Mouse (Mus musculus): Measurements from ENCODE around the gene St3gal5. TPM values are rescaled to one million over a fixed set of nuclear protein-coding genes. Genes with fewer than 3 reads are reported as not detected.
A peak's percentile ranks its signal among the peaks of the same experiment; 100 is the strongest.

Gene St3gal5
- polyA plus RNA-seq, 1 experiment from 2014 or later: 32.5 TPM

DNA sequence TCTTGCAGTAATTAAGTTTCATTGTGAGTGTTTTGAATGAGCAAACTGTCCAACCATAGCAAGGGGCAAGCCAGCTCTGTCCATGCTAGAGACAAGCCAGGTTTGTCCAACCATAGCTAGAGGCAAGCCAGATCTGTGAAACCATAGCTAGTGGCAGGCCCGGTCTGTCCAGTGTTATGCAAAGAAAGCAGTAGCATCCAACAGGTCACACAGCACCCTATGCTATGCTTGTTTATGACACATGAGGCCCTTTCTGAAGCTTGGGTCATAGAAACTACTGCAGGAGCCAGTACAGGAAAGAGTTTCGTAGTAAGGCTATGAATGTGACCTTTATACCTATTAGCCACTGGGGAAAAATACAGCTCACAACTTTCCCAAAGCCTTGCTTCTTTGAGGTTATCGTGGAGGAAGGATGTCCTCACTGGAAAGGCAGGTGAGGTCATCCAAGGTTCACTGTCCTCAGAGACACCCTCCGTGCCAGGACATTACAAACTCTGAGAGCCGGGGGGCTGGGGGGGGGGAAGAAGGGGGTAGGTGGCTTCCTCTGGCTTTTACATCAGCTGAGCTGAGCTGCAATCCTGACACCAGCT, 26.0 kb upstream of the St3gal5 start:
- ATAC-seq (ENCODE audit: insufficient number of reproducible peaks, insufficient read depth, low FRiP score, low TSS enrichment): no peak
- Histone ChIP-seq H3K4me3 (no peak overlapping the region), H3K9me3 (no peaks in the 10 kb centered on the region), H3K36me3 (no peaks in the 10 kb centered on the region), H3K4me2 (replicated peaks) (no peak overlapping the region), H3K27ac (no peak overlapping the region), H3K27me3 (no peaks in the 10 kb centered on the region), H3K4me1 (no peaks in the 10 kb centered on the region), H3K9ac (no peak overlapping the region)
- WGBS: 65% methylated on average over 5 of the region's 5 CpGs

DNA sequence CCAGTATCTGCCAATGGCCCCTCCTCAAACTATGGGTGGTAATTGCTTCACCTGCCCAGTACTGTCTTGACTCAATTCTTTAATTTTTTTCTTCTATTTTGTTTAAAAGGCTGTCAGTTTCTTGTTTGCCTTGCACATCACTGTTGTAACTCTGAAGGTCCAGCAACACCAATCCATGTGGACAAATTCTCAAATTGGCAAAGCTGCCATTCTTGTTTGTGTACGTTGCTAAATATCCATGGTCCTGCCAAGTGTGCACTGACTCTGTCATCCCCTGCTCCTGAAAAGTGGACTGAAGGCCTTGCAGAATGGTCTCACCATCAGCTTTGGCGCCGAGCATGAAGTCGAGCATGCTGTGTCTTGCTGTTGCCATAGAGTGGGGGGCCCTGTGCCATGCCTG, 23.6 kb upstream of the St3gal5 start:
- Histone ChIP-seq H3K4me1 (no peaks in the 10 kb centered on the region), H3K36me3 (no peaks in the 10 kb centered on the region), H3K9ac (no peak overlapping the region), H3K27me3 (no peaks in the 10 kb centered on the region), H3K4me2 (replicated peaks) (no peak overlapping the region), H3K27ac (no peak overlapping the region), H3K9me3 (no peaks in the 10 kb centered on the region), H3K4me3 (no peak overlapping the region)
- ATAC-seq (ENCODE audit: insufficient number of reproducible peaks, insufficient read depth, low FRiP score, low TSS enrichment): no peak
- WGBS: 91% methylated on average over 4 of the region's 4 CpGs

GRCm38 (mm10) chr6:72076512-72076911, 20.9 kb upstream of the St3gal5 start:
- WGBS: 61% methylated on average over 9 of the region's 9 CpGs
- no peak overlapping the region for H3K9ac ChIP-seq

GRCm38 (mm10) chr6:72078178-72078577, 19.2 kb upstream of the St3gal5 start:
- 82% methylated on average over 5 of the region's 5 CpGs for WGBS
- no peak overlapping the region for H3K27ac ChIP-seq
- H3K4me3 ChIP-seq: no peak overlapping the region
- H3K36me3 ChIP-seq: no peaks in the 10 kb centered on the region
- H3K27me3 ChIP-seq: no peaks in the 10 kb centered on the region
- no peak for ATAC-seq (ENCODE audit: insufficient number of reproducible peaks, insufficient read depth, low FRiP score, low TSS enrichment)
- no peaks in the 10 kb centered on the region for H3K9me3 ChIP-seq
- H3K4me2 ChIP-seq (replicated peaks): no peak overlapping the region
- no peaks in the 10 kb centered on the region for H3K4me1 ChIP-seq
- H3K9ac ChIP-seq: no peak overlapping the region

More at GRCm38 (mm10) chr6:72076512-72076911, 20.9 kb upstream of the St3gal5 start:
- Histone ChIP-seq H3K27ac (no peak overlapping the region), H3K4me3 (no peak overlapping the region), H3K27me3 (no peaks in the 10 kb centered on the region), H3K9me3 (no peaks in the 10 kb centered on the region), H3K36me3 (no peaks in the 10 kb centered on the region), H3K4me1 (no peaks in the 10 kb centered on the region), H3K4me2 (replicated peaks) (no peak overlapping the region)
- ATAC-seq (ENCODE audit: insufficient number of reproducible peaks, insufficient read depth, low FRiP score, low TSS enrichment): no peak

GRCm38 (mm10) chr6:72081318-72082024, 15.9 kb upstream of the St3gal5 start:
- Histone ChIP-seq H3K27me3 (no peaks in the 10 kb centered on the region), H3K4me1 (no peaks in the 10 kb centered on the region), H3K4me3 (no peak overlapping the region), H3K27ac (no peak overlapping the region), H3K9ac (no peak overlapping the region), H3K36me3 (no peaks in the 10 kb centered on the region), H3K4me2 (replicated peaks) (no peak overlapping the region), H3K9me3 (no peaks in the 10 kb centered on the region)
- ATAC-seq (ENCODE audit: insufficient number of reproducible peaks, insufficient read depth, low FRiP score, low TSS enrichment): no peak
- 88% methylated on average over 13 of the region's 13 CpGs for WGBS

DNA sequence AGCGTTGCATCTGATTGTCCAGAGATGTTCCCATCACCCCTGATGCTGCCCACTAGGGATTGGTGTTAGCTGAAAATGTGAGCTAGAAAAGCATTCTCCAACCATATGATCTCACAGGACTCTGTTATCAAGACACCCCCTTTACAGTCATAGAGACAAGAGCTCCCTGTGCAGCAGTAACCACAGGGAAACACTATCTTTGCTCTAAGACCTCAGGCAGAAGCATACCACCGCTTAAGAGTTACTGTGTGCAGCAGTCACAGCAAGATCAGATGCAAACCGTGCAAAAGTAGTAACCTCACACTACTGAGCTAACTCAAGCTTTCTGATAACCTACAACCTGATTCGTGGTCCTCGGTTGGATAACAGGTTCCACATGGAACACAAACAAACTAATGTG, 10.0 kb upstream of the St3gal5 start:
- no peak overlapping the region for H3K27ac ChIP-seq

DNA sequence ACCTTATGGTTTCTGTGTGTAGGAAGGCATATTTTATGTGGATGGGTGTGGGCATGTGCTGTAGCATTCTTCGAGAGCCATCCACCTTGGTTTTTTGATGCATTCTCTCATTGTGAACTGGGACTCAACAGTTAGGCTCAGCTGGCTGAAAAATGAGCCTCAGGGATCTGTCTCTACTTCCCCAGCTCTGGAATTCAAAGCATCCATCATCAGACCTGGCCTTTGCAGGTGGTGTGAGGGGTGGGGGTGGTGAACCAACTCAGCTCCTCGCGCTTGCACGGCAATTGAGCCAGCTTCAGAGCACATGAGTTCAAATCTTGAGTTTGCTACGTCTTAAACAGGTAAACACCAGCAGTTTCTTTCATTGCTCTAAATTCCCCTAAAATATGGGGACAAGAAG, 7.5 kb upstream of the St3gal5 start:
- Histone ChIP-seq H3K9me3 (no peaks in the 10 kb centered on the region), H3K9ac (no peak overlapping the region), H3K4me3 (no peak overlapping the region), H3K27ac (no peak overlapping the region), H3K4me1 (peaks cover 4% of the 10 kb centered on the region), H3K36me3 (no peaks in the 10 kb centered on the region), H3K27me3 (no peaks in the 10 kb centered on the region), H3K4me2 (replicated peaks) (no peak overlapping the region)
- no peak for ATAC-seq (ENCODE audit: insufficient number of reproducible peaks, insufficient read depth, low FRiP score, low TSS enrichment)
- 74% methylated on average over 5 of the region's 5 CpGs for WGBS

More for the DNA sequence above, 10.0 kb upstream of the St3gal5 start:
- H3K4me2 ChIP-seq (replicated peaks): no peak overlapping the region
- ATAC-seq (ENCODE audit: insufficient number of reproducible peaks, insufficient read depth, low FRiP score, low TSS enrichment): no peak
- H3K36me3 ChIP-seq: no peaks in the 10 kb centered on the region
- no peaks in the 10 kb centered on the region for H3K9me3 ChIP-seq
- H3K9ac ChIP-seq: no peak overlapping the region
- no peak overlapping the region for H3K4me3 ChIP-seq
- WGBS: 77% methylated on average over 5 of the region's 5 CpGs
- H3K4me1 ChIP-seq: peaks cover 4% of the 10 kb centered on the region
- H3K27me3 ChIP-seq: no peaks in the 10 kb centered on the region

GRCm38 (mm10) chr6:72091007-72091406, 6.4 kb upstream of the St3gal5 start:
- H3K9me3 ChIP-seq: no peaks in the 10 kb centered on the region
- H3K27me3 ChIP-seq: no peaks in the 10 kb centered on the region
- H3K4me3 ChIP-seq: no peak overlapping the region
- no peak for ATAC-seq (ENCODE audit: insufficient number of reproducible peaks, insufficient read depth, low FRiP score, low TSS enrichment)
- H3K27ac ChIP-seq: 0 out of 2 replicates have a peak overlapping the region, but pooled peaks have one; percentile 38
- no peak overlapping the region for H3K4me2 ChIP-seq (replicated peaks)
- 38% methylated on average over 6 of the region's 6 CpGs for WGBS
- H3K9ac ChIP-seq: no peak overlapping the region
- H3K4me1 ChIP-seq: peaks cover 4% of the 10 kb centered on the region
- H3K36me3 ChIP-seq: no peaks in the 10 kb centered on the region

- no peaks in the 10 kb centered on the region for H3K27me3 ChIP-seq
- no peak overlapping the region for H3K4me3 ChIP-seq
- no peaks in the 10 kb centered on the region for H3K36me3 ChIP-seq
- H3K9me3 ChIP-seq: no peaks in the 10 kb centered on the region
- WGBS: 81% methylated on average over 1 of the region's 1 CpGs
- H3K9ac ChIP-seq: no peak overlapping the region
- ATAC-seq (ENCODE audit: insufficient number of reproducible peaks, insufficient read depth, low FRiP score, low TSS enrichment): no peak
- H3K27ac ChIP-seq: no peak overlapping the region
- peaks cover 15% of the 10 kb centered on the region for H3K4me1 ChIP-seq
- no peak overlapping the region for H3K4me2 ChIP-seq (replicated peaks)
Measured at GRCm38 (mm10) chr6:72093121-72093520, 4.3 kb upstream of the St3gal5 start.

DNA sequence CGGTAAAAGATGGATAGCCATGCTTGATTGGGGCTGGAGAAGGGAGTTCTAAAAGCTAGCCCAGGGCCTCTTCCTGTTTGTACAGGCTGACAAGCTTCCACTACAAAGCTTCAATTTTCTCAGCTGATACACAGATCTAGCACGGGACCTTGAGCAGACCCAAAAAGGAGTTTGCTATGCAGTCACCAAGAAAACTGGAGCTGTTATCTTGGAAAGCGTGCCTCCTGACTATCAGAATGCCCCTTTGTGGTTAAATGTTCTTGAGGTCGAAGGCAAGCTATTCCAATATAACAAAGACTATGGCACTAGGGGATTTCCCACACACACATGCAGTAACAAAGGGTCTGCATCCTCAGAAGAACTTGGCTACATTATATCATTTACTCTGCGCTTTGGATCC, 1.2 kb upstream of the St3gal5 start:
- H3K4me3 ChIP-seq: no peak overlapping the region
- H3K4me2 ChIP-seq (replicated peaks): no peak overlapping the region
- peaks cover 26% of the 10 kb centered on the region for H3K4me1 ChIP-seq
- no peaks in the 10 kb centered on the region for H3K36me3 ChIP-seq
- no peaks in the 10 kb centered on the region for H3K9me3 ChIP-seq
- 58% methylated on average over 5 of the region's 5 CpGs for WGBS
- ATAC-seq (ENCODE audit: insufficient number of reproducible peaks, insufficient read depth, low FRiP score, low TSS enrichment): no peak
- no peak overlapping the region for H3K27ac ChIP-seq
- no peaks in the 10 kb centered on the region for H3K27me3 ChIP-seq
- H3K9ac ChIP-seq: no peak overlapping the region

GRCm38 (mm10) chr6:72096669-72097068, 723 bp upstream of the St3gal5 start:
- 55% methylated on average over 8 of the region's 8 CpGs for WGBS
- H3K4me1 ChIP-seq: peaks cover 26% of the 10 kb centered on the region
- peak overlapping the region; percentile 75 for H3K4me3 ChIP-seq
- H3K27ac ChIP-seq: no peak overlapping the region
- ATAC-seq (ENCODE audit: insufficient number of reproducible peaks, insufficient read depth, low FRiP score, low TSS enrichment): no peak
- peak overlapping the region; percentile 80; the same call in 1 of the 2 replicates for H3K9ac ChIP-seq
- no peaks in the 10 kb centered on the region for H3K36me3 ChIP-seq
- peak overlapping the region; percentile 96 for H3K4me2 ChIP-seq (replicated peaks)
- no peaks in the 10 kb centered on the region for H3K27me3 ChIP-seq
- H3K9me3 ChIP-seq: no peaks in the 10 kb centered on the region

- H3K4me1 ChIP-seq: peaks cover 26% of the 10 kb centered on the region
Measured at GRCm38 (mm10) chr6:72098021-72098655, 746 bp downstream of the St3gal5 start.

More at GRCm38 (mm10) chr6:72098021-72098655, 746 bp downstream of the St3gal5 start:
- Histone ChIP-seq H3K4me3 (peak overlapping the region; percentile 75), H3K27ac (peak overlapping the region; percentile 79), H3K27me3 (no peaks in the 10 kb centered on the region), H3K9me3 (no peaks in the 10 kb centered on the region), H3K9ac (peak overlapping the region; percentile 80), H3K36me3 (no peaks in the 10 kb centered on the region), H3K4me2 (replicated peaks) (peak overlapping the region; percentile 96)
- WGBS: 3% methylated on average over 15 of the region's 15 CpGs
- peak; percentile 18 for ATAC-seq (ENCODE audit: insufficient number of reproducible peaks, insufficient read depth, low FRiP score, low TSS enrichment)

Data from embryonic facial prominence, embryonic 12.5 days (tissue).